Mouse (Mus musculus): ENCODE data around the gene 2810004N23Rik. TPM values are rescaled to one million over a fixed set of nuclear protein-coding genes. Genes with fewer than 3 reads are reported as not detected.
A peak's percentile ranks its signal among the peaks of the same experiment; 100 is the strongest.

Gene 2810004N23Rik
- polyA plus RNA-seq, 1 experiment from 2014 or later: 71.0 TPM

- no peak for DNase-seq (ENCODE audit: low spot score)
- Histone ChIP-seq H3K27me3 (ENCODE audit: low read depth, poor library complexity, severe bottlenecking) (peaks cover 5% of the 10 kb centered on the region; the same call in 1 of the 2 replicates), H3K4me1 (no peaks in the 10 kb centered on the region), H3K36me3 (no peaks in the 10 kb centered on the region), H3K4me3 (no peak overlapping the region), H3K27ac (no peak overlapping the region), H3K9me3 (replicated peaks) (no peaks in the 10 kb centered on the region)
- 87% methylated on average over 4 of the region's 4 CpGs for WGBS
These were observed 56.9 kb downstream of the 2810004N23Rik start for GRCm38 (mm10) chr8:124805990-124806389.

- Histone ChIP-seq H3K36me3 (no peaks in the 10 kb centered on the region), H3K27ac (no peak overlapping the region), H3K4me3 (no peak overlapping the region), H3K4me1 (no peaks in the 10 kb centered on the region), H3K27me3 (ENCODE audit: low read depth, poor library complexity, severe bottlenecking) (peaks cover 11% of the 10 kb centered on the region; the same call in 1 of the 2 replicates), H3K9me3 (replicated peaks) (no peaks in the 10 kb centered on the region)
- DNase-seq (ENCODE audit: low spot score): no peak
- WGBS: 73% methylated on average over 12 of the region's 12 CpGs
These were observed 58.9 kb downstream of the 2810004N23Rik start for GRCm38 (mm10) chr8:124803824-124804702.

GRCm38 (mm10) chr8:124800542-124800941 is 62.4 kb downstream of the 2810004N23Rik start:
- Histone ChIP-seq H3K4me1 (no peaks in the 10 kb centered on the region), H3K27ac (no peak overlapping the region), H3K27me3 (ENCODE audit: low read depth, poor library complexity, severe bottlenecking) (peaks cover 32% of the 10 kb centered on the region), H3K36me3 (no peaks in the 10 kb centered on the region), H3K9me3 (replicated peaks) (no peaks in the 10 kb centered on the region), H3K4me3 (no peak overlapping the region)
- no peak for DNase-seq (ENCODE audit: low spot score)
- WGBS: 40% methylated on average over 11 of the region's 11 CpGs

- Histone ChIP-seq H3K27ac (no peak overlapping the region), H3K4me3 (no peak overlapping the region), H3K4me1 (peaks cover 31% of the 10 kb centered on the region), H3K36me3 (no peaks in the 10 kb centered on the region), H3K9me3 (replicated peaks) (no peaks in the 10 kb centered on the region), H3K27me3 (ENCODE audit: low read depth, poor library complexity, severe bottlenecking) (peaks cover 72% of the 10 kb centered on the region)
- DNase-seq (ENCODE audit: low spot score): no peak
- 78% methylated on average over 8 of the region's 8 CpGs for WGBS
These were observed 67.0 kb downstream of the 2810004N23Rik start for GRCm38 (mm10) chr8:124795781-124796488.

GRCm38 (mm10) chr8:124794486-124794780 is 68.5 kb downstream of the 2810004N23Rik start:
- Histone ChIP-seq H3K4me3 (peak overlapping the region; percentile 63), H3K4me1 (peaks cover 31% of the 10 kb centered on the region), H3K27ac (no peak overlapping the region), H3K9me3 (replicated peaks) (no peaks in the 10 kb centered on the region), H3K36me3 (no peaks in the 10 kb centered on the region), H3K27me3 (ENCODE audit: low read depth, poor library complexity, severe bottlenecking) (peaks cover 76% of the 10 kb centered on the region)
- DNase-seq (ENCODE audit: low spot score): peak; percentile 65
- under 1% methylated on average over 25 of the region's 25 CpGs for WGBS

GRCm38 (mm10) chr8:124793661-124794485 is 69.0 kb downstream of the 2810004N23Rik start:
- peaks cover 76% of the 10 kb centered on the region for H3K27me3 ChIP-seq (ENCODE audit: low read depth, poor library complexity, severe bottlenecking)
- DNase-seq (ENCODE audit: low spot score): no peak
- under 1% methylated on average over 81 of the region's 81 CpGs for WGBS
- H3K9me3 ChIP-seq (replicated peaks): no peaks in the 10 kb centered on the region
- H3K27ac ChIP-seq: no peak overlapping the region
- H3K4me3 ChIP-seq: peak overlapping the region; percentile 63
- peaks cover 31% of the 10 kb centered on the region for H3K4me1 ChIP-seq
- no peaks in the 10 kb centered on the region for H3K36me3 ChIP-seq

- H3K36me3 ChIP-seq: no peaks in the 10 kb centered on the region
- WGBS: under 1% methylated on average over 45 of the region's 51 CpGs
- peaks cover 31% of the 10 kb centered on the region for H3K4me1 ChIP-seq
- H3K27me3 ChIP-seq (ENCODE audit: low read depth, poor library complexity, severe bottlenecking): peaks cover 76% of the 10 kb centered on the region
- 0 out of 2 replicates have a peak overlapping the region, but pooled peaks have one; percentile 9 for H3K27ac ChIP-seq
- H3K9me3 ChIP-seq (replicated peaks): no peaks in the 10 kb centered on the region
- DNase-seq (ENCODE audit: low spot score): peak; percentile 94
- peak overlapping the region; percentile 63 for H3K4me3 ChIP-seq
These were observed 69.7 kb downstream of the 2810004N23Rik start for GRCm38 (mm10) chr8:124793172-124793651.

- H3K27ac ChIP-seq: 0 out of 2 replicates have a peak within 1 kb of the TSS, but pooled peaks have one; percentile 9
- under 1% methylated on average over 39 of the region's 39 CpGs for WGBS
These were observed 70.2 kb downstream of the 2810004N23Rik start, which contains the start of gene Trim67 for GRCm38 (mm10) chr8:124792708-124793107. TSS of gene Trim67 (plus strand) at chr8:124793092.

GRCm38 (mm10) chr8:124792186-124792585 is 70.7 kb downstream of the 2810004N23Rik start:
- peak overlapping the region; percentile 63 for H3K4me3 ChIP-seq
- DNase-seq (ENCODE audit: low spot score): peak; percentile 49
- WGBS: 2% methylated on average over 32 of the region's 32 CpGs
- no peak overlapping the region for H3K27ac ChIP-seq
- peaks cover 72% of the 10 kb centered on the region for H3K27me3 ChIP-seq (ENCODE audit: low read depth, poor library complexity, severe bottlenecking)
- H3K4me1 ChIP-seq: peaks cover 31% of the 10 kb centered on the region
- no peaks in the 10 kb centered on the region for H3K9me3 ChIP-seq (replicated peaks)
- no peaks in the 10 kb centered on the region for H3K36me3 ChIP-seq

More at GRCm38 (mm10) chr8:124792708-124793107, 70.2 kb downstream of the 2810004N23Rik start, which contains the start of gene Trim67:
- peak; percentile 79 for DNase-seq (ENCODE audit: low spot score)
- H3K36me3 ChIP-seq: no peaks in the 10 kb centered on the region
- peak within 1 kb of the TSS; percentile 63 for H3K4me3 ChIP-seq
- peaks cover 31% of the 10 kb centered on the region for H3K4me1 ChIP-seq
- peaks cover 76% of the 10 kb centered on the region for H3K27me3 ChIP-seq (ENCODE audit: low read depth, poor library complexity, severe bottlenecking)
- H3K9me3 ChIP-seq (replicated peaks): no peaks in the 10 kb centered on the region

- no peak for DNase-seq (ENCODE audit: low spot score)
- no peaks in the 10 kb centered on the region for H3K9me3 ChIP-seq (replicated peaks)
- H3K4me3 ChIP-seq: peak overlapping the region; percentile 63; the same call in 1 of the 2 replicates
- 52% methylated on average over 4 of the region's 4 CpGs for WGBS
- no peak overlapping the region for H3K27ac ChIP-seq
- peaks cover 31% of the 10 kb centered on the region for H3K4me1 ChIP-seq
- H3K27me3 ChIP-seq (ENCODE audit: low read depth, poor library complexity, severe bottlenecking): peaks cover 70% of the 10 kb centered on the region
- no peaks in the 10 kb centered on the region for H3K36me3 ChIP-seq
These were observed 71.2 kb downstream of the 2810004N23Rik start for GRCm38 (mm10) chr8:124791751-124792150.

- 78% methylated on average over 4 of the region's 4 CpGs for WGBS
- H3K36me3 ChIP-seq: no peaks in the 10 kb centered on the region
- H3K9me3 ChIP-seq (replicated peaks): no peaks in the 10 kb centered on the region
- peaks cover 31% of the 10 kb centered on the region for H3K4me1 ChIP-seq
- H3K27ac ChIP-seq: no peak overlapping the region
- peaks cover 64% of the 10 kb centered on the region for H3K27me3 ChIP-seq (ENCODE audit: low read depth, poor library complexity, severe bottlenecking)
- no peak overlapping the region for H3K4me3 ChIP-seq
- DNase-seq (ENCODE audit: low spot score): no peak
These were observed 72.2 kb downstream of the 2810004N23Rik start for GRCm38 (mm10) chr8:124790676-124791075.

All from limb, embryonic 10.5 days (tissue).